Mouse (Mus musculus) CD4-positive helper T cell, adult 2 months (primary cell): ENCODE data around the gene Hnrnpf.

Experiments
- DNase-seq: peaks from one replicate; pipeline ENCODE4 v3.0.0-alpha.2; 2012; ENCODE audit warnings: low read depth, missing footprints, low spot score

Gene Hnrnpf

GRCm38 (mm10) chr6:117891369-117892160 lies 8.6 kb upstream of the Hnrnpf start:
- peak; percentile 74 for DNase-seq

- no peak for DNase-seq
These were observed 7.7 kb upstream of the Hnrnpf start for GRCm38 (mm10) chr6:117892386-117892785.

- DNase-seq = no peak
These were observed 6.7 kb upstream of the Hnrnpf start for GRCm38 (mm10) chr6:117893435-117893834.

- DNase-seq = no peak
These were observed 2.3 kb upstream of the Hnrnpf start for GRCm38 (mm10) chr6:117897800-117898199.

- no peak for DNase-seq
These were observed 1.6 kb downstream of the Hnrnpf start for GRCm38 (mm10) chr6:117901510-117902402.

- no peak for DNase-seq
These were observed 2.4 kb downstream of the Hnrnpf start for GRCm38 (mm10) chr6:117902556-117902955.

GRCm38 (mm10) chr6:117903836-117904235 lies 3.7 kb downstream of the Hnrnpf start:
- no peak for DNase-seq

- no peak for DNase-seq
These were observed 5.3 kb downstream of the Hnrnpf start for GRCm38 (mm10) chr6:117905260-117905930.

- DNase-seq = no peak
These were observed 5.9 kb downstream of the Hnrnpf start for GRCm38 (mm10) chr6:117906015-117906531.

- DNase-seq = peak; percentile 99
These were observed 6.6 kb downstream of the Hnrnpf start for GRCm38 (mm10) chr6:117906590-117907271.

GRCm38 (mm10) chr6:117907301-117907978 lies 7.3 kb downstream of the Hnrnpf start:
- peak; percentile 98 for DNase-seq

GRCm38 (mm10) chr6:117907979-117908355 lies 7.8 kb downstream of the Hnrnpf start:
- DNase-seq = no peak

GRCm38 (mm10) chr6:117908424-117908900 lies 8.3 kb downstream of the Hnrnpf start:
- peak; percentile 49 for DNase-seq

GRCm38 (mm10) chr6:117910120-117910661 lies 10.1 kb downstream of the Hnrnpf start:
- DNase-seq = no peak

GRCm38 (mm10) chr6:117914541-117914940 lies 14.4 kb downstream of the Hnrnpf start:
- no peak for DNase-seq

GRCm38 (mm10) chr6:117916205-117916736 lies 16.1 kb downstream of the Hnrnpf start:
- no peak for DNase-seq

- peak; percentile 92 for DNase-seq
These were observed 16.8 kb downstream of the Hnrnpf start for GRCm38 (mm10) chr6:117916737-117917426.

- peak; percentile 86 for DNase-seq
These were observed 17.5 kb downstream of the Hnrnpf start for GRCm38 (mm10) chr6:117917576-117917975.

GRCm38 (mm10) chr6:117918043-117918442 lies 17.9 kb downstream of the Hnrnpf start:
- DNase-seq = no peak
